9 mouse cellular contexts compared by ENCODE assay signal in genomic region chr16:8409197-8409596, GRCm38 (mm10). TPM values are rescaled to one million over a fixed set of nuclear protein-coding genes. Genes with fewer than 3 reads are reported as not detected.
DNase-seq lines count a peak whose midpoint lies in the region; ATAC-seq lines count a peak whose summit lies in the region.
"Had no signal": no experiment of that assay in that cellular context is flagged by ENCODE, and none has a peak within 500 bp of the region (broad histone marks: within the 10 kb centered on the region; RNA-seq: fewer than 3 reads in every experiment).

No protein-coding gene starts in this region.

- no peak for ATAC-seq in hindbrain, embryonic 12.5 days (ENCODE audit: low FRiP score)
- ATAC-seq in hindbrain, embryonic 15.5 days (ENCODE audit: low FRiP score, low read depth): no peak
- ATAC-seq in neural tube, embryonic 13.5 days (ENCODE audit: low read depth): no peak
- no peak for ATAC-seq in erythroid progenitor cell, adult 5-6 weeks (replicated peaks; ENCODE audit: low FRiP score, poor library complexity, severe bottlenecking)

- H3K9me3 ChIP-seq in hindbrain, embryonic 10.5 days: no peaks in the 10 kb centered on the region
- no peaks in the 10 kb centered on the region for H3K9me3 ChIP-seq in hindbrain, embryonic 12.5 days (replicated peaks)
- no peaks in the 10 kb centered on the region for H3K9me3 ChIP-seq in hindbrain, embryonic 15.5 days
- H3K9me3 ChIP-seq in neural tube, embryonic 13.5 days: no peaks in the 10 kb centered on the region

- H3K27me3 ChIP-seq in hindbrain, embryonic 10.5 days (ENCODE audit: insufficient read depth, poor library complexity, severe bottlenecking): peaks cover 42% of the 10 kb centered on the region
- peaks cover 21% of the 10 kb centered on the region; the same call in 1 of the 2 replicates for H3K27me3 ChIP-seq in hindbrain, embryonic 12.5 days
- H3K27me3 ChIP-seq in hindbrain, embryonic 15.5 days: peaks cover 17% of the 10 kb centered on the region
- H3K27me3 ChIP-seq in neural tube, embryonic 13.5 days: peaks cover 22% of the 10 kb centered on the region

- no peak overlapping the region for H3K4me2 ChIP-seq in hindbrain, embryonic 12.5 days (replicated peaks)
- peak overlapping the region; percentile 28 for H3K4me2 ChIP-seq in hindbrain, embryonic 15.5 days
- H3K4me2 ChIP-seq in neural tube, embryonic 13.5 days: no peak overlapping the region

- DNase-seq in hindbrain, embryonic 10.5 days (ENCODE audit: low spot score): peak; percentile 40
- DNase-seq in MN1 (ENCODE audit: low spot score): peak; percentile 41
- DNase-seq in cerebellum, adult 11-12 months: no peak
- no peak for DNase-seq in adrenal gland, postnatal 4 days (ENCODE audit: low spot score in 2 of 2)
- DNase-seq: kidney, adult 9 months had no signal

- WGBS in hindbrain, embryonic 10.5 days: 24% methylated on average over 10 of the region's 10 CpGs
- 28% methylated on average over 10 of the region's 10 CpGs for WGBS in hindbrain, embryonic 12.5 days
- 28% methylated on average over 10 of the region's 10 CpGs for WGBS in hindbrain, embryonic 15.5 days
- WGBS in neural tube, embryonic 13.5 days: 37% methylated on average over 10 of the region's 10 CpGs

- no peak overlapping the region for H3K9ac ChIP-seq in hindbrain, embryonic 12.5 days
- no peak overlapping the region for H3K9ac ChIP-seq in hindbrain, embryonic 15.5 days
- H3K9ac ChIP-seq in neural tube, embryonic 13.5 days: peak overlapping the region; percentile 22; the same call in 1 of the 2 replicates

- H3K36me3 ChIP-seq in hindbrain, embryonic 10.5 days: no peaks in the 10 kb centered on the region
- H3K36me3 ChIP-seq in hindbrain, embryonic 12.5 days: no peaks in the 10 kb centered on the region
- H3K36me3 ChIP-seq in hindbrain, embryonic 15.5 days: no peaks in the 10 kb centered on the region
- H3K36me3 ChIP-seq in neural tube, embryonic 13.5 days: no peaks in the 10 kb centered on the region

- H3K4me1 ChIP-seq in hindbrain, embryonic 10.5 days (replicated peaks): peaks cover 8% of the 10 kb centered on the region
- no peaks in the 10 kb centered on the region for H3K4me1 ChIP-seq in hindbrain, embryonic 12.5 days
- 0 out of 2 replicates have a peak, but pooled peaks cover 5% of the 10 kb centered on the region for H3K4me1 ChIP-seq in hindbrain, embryonic 15.5 days (replicated peaks)
- H3K4me1 ChIP-seq in neural tube, embryonic 13.5 days (replicated peaks): no peaks in the 10 kb centered on the region

- no peak overlapping the region for H3K4me3 ChIP-seq in hindbrain, embryonic 10.5 days
- H3K4me3 ChIP-seq in hindbrain, embryonic 12.5 days: no peak overlapping the region
- no peak overlapping the region for H3K4me3 ChIP-seq in hindbrain, embryonic 15.5 days
- H3K4me3 ChIP-seq in neural tube, embryonic 13.5 days: no peak overlapping the region

- H3K27ac ChIP-seq in hindbrain, embryonic 10.5 days: no peak overlapping the region
- H3K27ac ChIP-seq in hindbrain, embryonic 12.5 days: no peak overlapping the region
- no peak overlapping the region for H3K27ac ChIP-seq in hindbrain, embryonic 15.5 days (replicated peaks)
- no peak overlapping the region for H3K27ac ChIP-seq in neural tube, embryonic 13.5 days (replicated peaks)

RNA-seq across cellular contexts. Expression of gene Tmem114, which starts 15.7 kb away (rescaled TPM):
- polyA plus RNA-seq in hindbrain, embryonic 10.5 days (2016; fragmentation: Nextera tagmentation; extraction: Ambion mirVana): 0.19 TPM in 1 of 2 replicates, not detected in the other
- polyA plus RNA-seq in hindbrain, embryonic 12.5 days (2016; fragmentation: Nextera tagmentation; extraction: Ambion mirVana): not detected in 2 replicates
- 0.77 and 0.79 TPM in 2 replicates for polyA plus RNA-seq in hindbrain, embryonic 15.5 days (2015; fragmentation: Nextera tagmentation; extraction: Ambion mirVana)
- polyA plus RNA-seq in neural tube, embryonic 13.5 days (2015; fragmentation: Nextera tagmentation; extraction: Ambion mirVana): 0.34 and 0.40 TPM in 2 replicates
- total RNA-seq in adrenal gland, postnatal 4 days (2021): under 1 TPM in 1 of 2 experiments, not detected in 1; 0.23 TPM
- total RNA-seq in erythroid progenitor cell, adult 5-6 weeks (2015; ENCODE audit: low replicate concordance): not detected in 2 replicates
- total RNA-seq in erythroid progenitor cell, adult 5-6 weeks (2017; ENCODE audit: low replicate concordance): not detected in 2 replicates

Comparison
In these comparisons a context has a peak if more than half of its experiments do, and no peak if none do; other contexts are left out.
1. DNase-seq: peak in hindbrain, embryonic 10.5 days (single experiment) and MN1 (single experiment); none in cerebellum, adult 11-12 months (single experiment) and adrenal gland, postnatal 4 days (0 of 2).